Mouse (Mus musculus) hindbrain, embryonic 13.5 days (tissue): ENCODE data around the gene Gm45618. TPM values are rescaled to one million over a fixed set of nuclear protein-coding genes. Genes with fewer than 3 reads are reported as not detected.
A peak's percentile ranks its signal among the peaks of the same experiment; 100 is the strongest.
"Not testable (repeated sequence)": the region's sequence is repeated elsewhere in the genome, so short reads cannot be mapped to it uniquely, and the experiment has no call there.

ENCODE experiments used
- ATAC-seq: fragments of 200-750 bp; cut with Nextera tagmentation; 2 replicates; pipeline ENCODE4 v1.8.0; 2017; ENCODE audit warnings: moderate TSS enrichment; ENCODE audit not compliant: low FRiP score
- H3K27ac ChIP-seq: fragments of 300-500 bp; sonication (generic); 2 replicates; pipeline ENCODE4 v1.5.1; 2015; ENCODE audit warnings: inconsistent platforms, mild to moderate bottlenecking, moderate library complexity
- H3K27me3 ChIP-seq: fragments of 300-500 bp; sonication (generic); 2 replicates; pipeline ENCODE4 v1.6.1; 2015; ENCODE audit warnings: mild to moderate bottlenecking, inconsistent platforms
- H3K36me3 ChIP-seq: fragments of 300-500 bp; sonication (generic); 2 replicates; pipeline ENCODE4 v1.6.1; 2015; ENCODE audit warnings: mild to moderate bottlenecking, inconsistent platforms
- H3K4me1 ChIP-seq: fragments of 300-500 bp; sonication (generic); replicated peaks from 2 replicates; pipeline ENCODE4 v1.6.1; 2015; ENCODE audit warnings: inconsistent platforms
- H3K4me2 ChIP-seq: fragments of 300-500 bp; sonication (generic); 2 replicates; pipeline ENCODE4 v1.6.1; 2015; ENCODE audit warnings: inconsistent platforms, mild to moderate bottlenecking, moderate library complexity
- H3K4me3 ChIP-seq: fragments of 300-500 bp; sonication (generic); 2 replicates; pipeline ENCODE4 v1.5.1; 2015; ENCODE audit warnings: mild to moderate bottlenecking, inconsistent platforms
- H3K9ac ChIP-seq: fragments of 300-500 bp; sonication (generic); 2 replicates; pipeline ENCODE4 v1.6.1; 2015; ENCODE audit warnings: mild to moderate bottlenecking, inconsistent platforms
- H3K9me3 ChIP-seq: fragments of 300-500 bp; sonication (generic); 2 replicates; pipeline ENCODE4 v1.6.1; 2016; ENCODE audit warnings: inconsistent platforms
- WGBS: fragments of 180-500 bp; shearing (Covaris S2); methylation state at CpG from one replicate; pipeline ENCODE4 v1.1.7; 2015; 5-methylcytosine and 5-hydroxymethylcytosine counted together
- polyA plus RNA-seq: library from polyadenylated mRNA; unstranded; fragments of >200 nt; fragmentation: Nextera tagmentation; extraction: Ambion mirVana; gene quantifications from 2 replicates; pipeline ENCODE4 v1.2.1, GENCODE M21; 2015

Gene Gm45618
- polyA plus RNA-seq, 1 experiment from 2014 or later = 0.27 TPM

GRCm38 (mm10) chr7:142135934-142136333 is 15.4 kb upstream of the Gm45618 start, which contains the start of gene Gm39115:
Gene Gm39115, minus strand, starts transcription at chr7:142136034.
- not testable (repeated sequence) for H3K9ac ChIP-seq, H3K27me3 ChIP-seq, H3K27ac ChIP-seq, H3K4me2 ChIP-seq, H3K4me1 ChIP-seq, ATAC-seq, H3K9me3 ChIP-seq, H3K36me3 ChIP-seq, H3K4me3 ChIP-seq
- 35% methylated on average over 2 of the region's 2 CpGs for WGBS

- Histone ChIP-seq H3K4me3 (no peak overlapping the region), H3K27ac (no peak overlapping the region), H3K9ac (no peak overlapping the region), H3K4me1 (no peaks in the 10 kb centered on the region), H3K9me3 (no peaks in the 10 kb centered on the region), H3K36me3 (no peaks in the 10 kb centered on the region), H3K27me3 (0 out of 2 replicates have a peak, but pooled peaks cover 6% of the 10 kb centered on the region), H3K4me2 (no peak overlapping the region)
- ATAC-seq = no peak
- 67% methylated on average over 4 of the region's 4 CpGs for WGBS
Observed at GRCm38 (mm10) chr7:142134206-142134995, 13.9 kb upstream of the Gm45618 start.

- WGBS = 68% methylated on average over 4 of the region's 4 CpGs
Observed at GRCm38 (mm10) chr7:142128843-142129242, 8.3 kb upstream of the Gm45618 start.

GRCm38 (mm10) chr7:142119632-142120031 is 897 bp downstream of the Gm45618 start:
- Histone ChIP-seq H3K4me1 (no peaks in the 10 kb centered on the region), H3K4me3 (no peak overlapping the region), H3K36me3 (no peaks in the 10 kb centered on the region), H3K27me3 (no peaks in the 10 kb centered on the region), H3K4me2 (no peak overlapping the region), H3K27ac (no peak overlapping the region), H3K9me3 (no peaks in the 10 kb centered on the region), H3K9ac (no peak overlapping the region)
- WGBS = 17% methylated on average over 5 of the region's 5 CpGs
- no peak for ATAC-seq

More at GRCm38 (mm10) chr7:142128843-142129242, 8.3 kb upstream of the Gm45618 start:
- H3K9me3 ChIP-seq = no peaks in the 10 kb centered on the region
- H3K9ac ChIP-seq = no peak overlapping the region
- H3K4me3 ChIP-seq = no peak overlapping the region
- no peaks in the 10 kb centered on the region for H3K4me1 ChIP-seq
- ATAC-seq = no peak
- no peak overlapping the region for H3K4me2 ChIP-seq
- 0 out of 2 replicates have a peak, but pooled peaks cover 6% of the 10 kb centered on the region for H3K27me3 ChIP-seq
- H3K36me3 ChIP-seq = no peaks in the 10 kb centered on the region
- H3K27ac ChIP-seq = no peak overlapping the region

GRCm38 (mm10) chr7:142104747-142105146 is 15.8 kb downstream of the Gm45618 start:
- WGBS = 66% methylated on average over 5 of the region's 5 CpGs

GRCm38 (mm10) chr7:142097776-142098175 is 22.8 kb downstream of the Gm45618 start:
- H3K9ac ChIP-seq = 0 out of 2 replicates have a peak overlapping the region, but pooled peaks have one; percentile 26
- H3K27me3 ChIP-seq = peaks cover 11% of the 10 kb centered on the region
- no peak overlapping the region for H3K4me3 ChIP-seq
- ATAC-seq = peak; percentile 45; the same call in 1 of the 2 replicates
- no peaks in the 10 kb centered on the region for H3K36me3 ChIP-seq
- H3K4me2 ChIP-seq = peak overlapping the region; percentile 14; the same call in 1 of the 2 replicates
- 8% methylated on average over 9 of the region's 9 CpGs for WGBS
- H3K9me3 ChIP-seq = no peaks in the 10 kb centered on the region
- H3K4me1 ChIP-seq = peaks cover 34% of the 10 kb centered on the region
- H3K27ac ChIP-seq = no peak overlapping the region

More at GRCm38 (mm10) chr7:142104747-142105146, 15.8 kb downstream of the Gm45618 start:
- Histone ChIP-seq H3K4me1 (no peaks in the 10 kb centered on the region), H3K4me2 (no peak overlapping the region), H3K9ac (no peak overlapping the region), H3K9me3 (no peaks in the 10 kb centered on the region), H3K27me3 (no peaks in the 10 kb centered on the region), H3K36me3 (no peaks in the 10 kb centered on the region), H3K27ac (no peak overlapping the region), H3K4me3 (no peak overlapping the region)
- no peak for ATAC-seq

- H3K4me3 ChIP-seq = peak overlapping the region; percentile 88; the same call in 1 of the 2 replicates
- H3K27ac ChIP-seq = no peak overlapping the region
- H3K27me3 ChIP-seq = peaks cover 11% of the 10 kb centered on the region
- no peaks in the 10 kb centered on the region for H3K9me3 ChIP-seq
- H3K36me3 ChIP-seq = no peaks in the 10 kb centered on the region
- no peak overlapping the region for H3K9ac ChIP-seq
- 69% methylated on average over 4 of the region's 4 CpGs for WGBS
- no peak for ATAC-seq
- peaks cover 45% of the 10 kb centered on the region for H3K4me1 ChIP-seq
- H3K4me2 ChIP-seq = peak overlapping the region; percentile 79; the same call in 1 of the 2 replicates
Observed at GRCm38 (mm10) chr7:142096701-142097100, 23.8 kb downstream of the Gm45618 start.

GRCm38 (mm10) chr7:142095183-142095931 is 25.2 kb downstream of the Gm45618 start, which contains the start of gene Dusp8:
Gene Dusp8, minus strand, starts transcription at chr7:142095843.
- under 1% methylated on average over 62 of the region's 63 CpGs for WGBS
- peaks cover 11% of the 10 kb centered on the region for H3K27me3 ChIP-seq
- H3K9me3 ChIP-seq = no peaks in the 10 kb centered on the region
- H3K36me3 ChIP-seq = no peaks in the 10 kb centered on the region
- peak within 1 kb of the TSS; percentile 88 for H3K4me3 ChIP-seq
- ATAC-seq = peak; percentile 75
- H3K4me1 ChIP-seq = peaks cover 58% of the 10 kb centered on the region
- peak within 1 kb of the TSS; percentile 79 for H3K4me2 ChIP-seq
- H3K9ac ChIP-seq = peak within 1 kb of the TSS; percentile 99
- H3K27ac ChIP-seq = peak within 1 kb of the TSS; percentile 98

- Histone ChIP-seq H3K4me1 (peaks cover 67% of the 10 kb centered on the region), H3K9ac (peak overlapping the region; percentile 99), H3K4me2 (peak overlapping the region; percentile 79), H3K27me3 (peaks cover 11% of the 10 kb centered on the region), H3K4me3 (peak overlapping the region; percentile 88), H3K27ac (peak overlapping the region; percentile 98), H3K36me3 (no peaks in the 10 kb centered on the region), H3K9me3 (no peaks in the 10 kb centered on the region)
- under 1% methylated on average over 88 of the region's 89 CpGs for WGBS
- ATAC-seq = peak; percentile 24
Observed at GRCm38 (mm10) chr7:142094301-142095143, 26.0 kb downstream of the Gm45618 start.

- Histone ChIP-seq H3K4me3 (peak overlapping the region; percentile 88), H3K36me3 (no peaks in the 10 kb centered on the region), H3K4me1 (peaks cover 74% of the 10 kb centered on the region), H3K27me3 (peaks cover 11% of the 10 kb centered on the region), H3K4me2 (peak overlapping the region; percentile 79), H3K9me3 (no peaks in the 10 kb centered on the region), H3K27ac (peak overlapping the region; percentile 98), H3K9ac (peak overlapping the region; percentile 99)
- 18% methylated on average over 6 of the region's 6 CpGs for WGBS
- peak; percentile 2; the same call in 1 of the 2 replicates for ATAC-seq
Observed at GRCm38 (mm10) chr7:142093696-142094240, 26.8 kb downstream of the Gm45618 start.

GRCm38 (mm10) chr7:142092991-142093390 is 27.5 kb downstream of the Gm45618 start:
- WGBS = 21% methylated on average over 1 of the region's 1 CpGs
- Histone ChIP-seq H3K4me3 (peak overlapping the region; percentile 88), H3K9ac (peak overlapping the region; percentile 99), H3K9me3 (no peaks in the 10 kb centered on the region), H3K27ac (peak overlapping the region; percentile 98), H3K36me3 (peaks cover 3% of the 10 kb centered on the region), H3K4me2 (peak overlapping the region; percentile 79), H3K4me1 (peaks cover 82% of the 10 kb centered on the region), H3K27me3 (peaks cover 11% of the 10 kb centered on the region)
- no peak for ATAC-seq
